Mouse (Mus musculus) layer of hippocampus, postnatal 25 days (tissue): ENCODE measurements around the gene Gse1. TPM values are rescaled to one million over a fixed set of nuclear protein-coding genes. Genes with fewer than 3 reads are reported as not detected.

ENCODE experiments used
- DNase-seq, 2 experiments: peaks; one replicate each; pipeline ENCODE4 v3.0.0; 2022; ENCODE audit warnings: mixed read lengths in 2 of 2, low spot score in 1 of 2; ENCODE audit errors: extremely low spot score in 1 of 2
- total RNA-seq, 2 experiments: library from RNA; stranded (reverse); gene quantifications; 2 replicates each; pipeline ENCODE4 v1.2.3; 2021

Gse1 gene
- total RNA-seq, 2 experiments from 2014 or later, result 121 to 145 TPM

DNA sequence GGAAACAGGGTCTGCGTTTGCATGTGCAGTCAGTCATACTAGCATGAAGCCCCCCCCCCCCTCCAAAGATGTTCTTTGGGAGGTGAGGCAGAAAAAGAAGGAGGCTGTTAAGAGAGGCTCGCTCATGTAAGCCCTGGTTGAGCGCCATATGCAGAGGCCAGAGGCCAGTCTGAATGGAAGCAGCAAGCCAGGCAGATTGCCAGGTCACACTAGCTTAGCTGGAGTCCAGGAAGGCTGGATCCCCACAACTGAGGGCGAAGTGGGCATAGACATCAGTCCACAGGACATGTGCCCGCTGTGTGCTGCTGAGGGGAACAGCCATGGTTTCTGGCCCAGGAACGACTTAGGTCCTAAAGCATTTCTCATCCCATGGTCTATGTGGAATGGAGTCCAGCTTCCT, 160.0 kb downstream of the Gse1 start:
- DNase-seq, result no peak

DNA sequence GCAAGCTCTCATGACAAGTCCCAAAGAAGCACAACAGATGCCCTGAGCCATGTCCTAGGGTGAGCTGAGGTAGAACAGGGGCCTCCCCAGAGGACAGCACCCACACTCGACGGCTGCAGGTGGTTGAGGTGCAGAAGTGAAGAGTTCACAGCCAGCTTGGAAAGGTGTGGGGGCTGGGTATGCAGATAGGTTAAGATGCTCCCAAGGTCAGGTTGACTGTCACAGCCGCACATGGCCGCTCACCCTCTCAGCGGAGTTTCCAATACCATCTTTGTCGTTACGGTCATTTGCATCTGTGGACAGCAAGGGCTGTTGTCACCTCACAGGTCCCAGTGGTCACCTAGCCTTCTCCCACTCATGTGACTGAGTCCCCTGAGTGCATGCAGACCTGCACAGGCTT, 162.3 kb downstream of the Gse1 start:
- no peak for DNase-seq

DNA sequence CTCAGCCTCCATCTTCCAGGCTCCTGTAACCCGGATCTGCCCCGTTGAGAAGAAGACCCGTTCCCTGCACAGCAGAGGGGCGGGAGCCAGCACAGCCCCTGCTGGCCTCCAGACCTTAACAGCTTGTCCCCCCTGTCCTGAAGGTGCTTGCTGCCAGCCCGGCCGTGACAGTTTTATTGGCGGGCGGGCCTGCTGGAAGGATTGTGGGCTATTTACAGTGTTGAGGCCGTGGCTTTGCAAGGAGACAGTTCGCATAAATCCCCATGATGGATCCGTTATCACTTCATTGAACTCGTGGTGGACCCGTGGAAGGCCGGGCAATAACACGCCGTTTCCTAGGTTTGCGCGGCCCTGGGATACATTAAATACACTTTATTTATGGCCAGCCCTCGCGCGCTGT, 163.6 kb downstream of the Gse1 start:
- no peak for DNase-seq

DNA sequence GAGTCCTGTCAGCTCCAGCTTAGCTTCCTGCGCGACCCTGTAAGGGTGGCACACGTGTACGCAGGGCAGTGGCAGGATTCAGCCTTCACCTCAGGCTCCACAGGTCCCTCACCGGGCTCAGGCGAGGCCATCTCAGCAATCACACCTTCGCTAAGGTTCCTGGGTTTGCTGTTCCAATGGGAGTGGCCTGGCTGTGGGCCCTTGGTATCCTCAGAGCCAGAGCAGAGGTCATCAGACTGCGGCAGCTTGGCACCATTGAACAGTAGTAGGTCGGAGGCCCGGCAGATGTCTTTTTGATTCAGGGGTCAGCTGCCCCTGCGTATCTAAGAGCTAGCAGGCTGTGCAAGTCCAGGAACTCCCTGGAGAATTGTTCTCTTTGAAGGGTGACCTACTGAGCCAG, 164.8 kb downstream of the Gse1 start:
- no peak for DNase-seq

DNA sequence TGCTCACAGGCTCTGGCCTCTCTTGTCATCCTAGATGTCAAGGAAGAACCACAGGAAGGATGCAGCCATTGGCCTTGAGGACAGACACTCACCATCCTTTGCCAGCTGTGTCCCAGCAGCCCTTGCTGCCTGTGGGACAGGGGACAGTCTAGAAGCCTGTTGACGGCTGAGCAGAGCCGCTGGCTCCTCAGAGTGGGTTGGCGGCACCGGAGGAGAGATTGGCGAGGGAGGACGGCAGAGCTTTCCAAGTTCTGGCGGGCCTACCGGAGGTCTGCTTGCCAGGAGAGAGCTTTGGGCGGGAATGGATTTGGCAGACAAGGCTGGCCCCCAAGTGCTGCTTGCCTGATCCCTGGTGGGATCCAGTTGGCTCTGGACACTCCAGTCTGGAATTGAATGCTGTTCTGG, 165.6 kb downstream of the Gse1 start:
- no peak for DNase-seq

DNA sequence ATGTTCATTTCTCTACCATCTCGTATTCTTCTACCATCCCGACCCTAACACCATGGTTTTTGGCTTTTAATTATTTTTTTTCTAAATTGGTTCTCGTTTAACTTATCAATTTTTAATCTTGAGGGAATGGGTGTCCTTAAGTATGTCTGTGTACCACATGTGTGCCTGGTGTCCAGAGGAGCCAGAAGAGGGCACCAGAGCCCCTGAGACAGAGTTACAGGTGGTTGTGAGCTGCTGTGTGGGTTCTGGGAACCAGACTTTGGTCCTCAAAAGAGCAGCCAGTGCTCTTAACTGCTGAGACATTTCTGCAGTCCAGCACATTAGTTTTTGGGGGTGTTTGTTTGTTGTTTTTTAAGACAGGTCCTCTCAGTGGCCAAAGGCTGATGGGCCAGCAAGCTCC, 167.6 kb downstream of the Gse1 start:
- no peak for DNase-seq

DNA sequence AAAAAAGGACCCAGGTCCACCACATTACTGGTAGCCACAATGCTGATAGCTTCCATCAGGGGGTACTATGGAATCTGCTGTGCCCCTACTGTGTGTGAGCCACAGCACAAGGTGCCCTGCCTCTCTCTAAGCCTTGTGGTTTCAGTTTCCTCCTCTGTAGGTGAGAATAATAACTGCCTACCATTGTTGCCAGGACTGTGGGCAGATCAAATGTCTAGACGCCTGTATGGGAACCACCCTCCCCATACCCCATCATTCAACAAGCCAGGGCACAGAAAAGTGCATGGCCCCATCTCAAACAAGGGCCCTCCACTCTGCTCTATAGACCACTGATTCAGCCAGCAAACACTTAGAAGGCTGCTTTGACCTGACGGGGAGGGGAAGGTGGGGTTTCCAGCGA, 168.5 kb downstream of the Gse1 start:
- DNase-seq, result no peak

DNA sequence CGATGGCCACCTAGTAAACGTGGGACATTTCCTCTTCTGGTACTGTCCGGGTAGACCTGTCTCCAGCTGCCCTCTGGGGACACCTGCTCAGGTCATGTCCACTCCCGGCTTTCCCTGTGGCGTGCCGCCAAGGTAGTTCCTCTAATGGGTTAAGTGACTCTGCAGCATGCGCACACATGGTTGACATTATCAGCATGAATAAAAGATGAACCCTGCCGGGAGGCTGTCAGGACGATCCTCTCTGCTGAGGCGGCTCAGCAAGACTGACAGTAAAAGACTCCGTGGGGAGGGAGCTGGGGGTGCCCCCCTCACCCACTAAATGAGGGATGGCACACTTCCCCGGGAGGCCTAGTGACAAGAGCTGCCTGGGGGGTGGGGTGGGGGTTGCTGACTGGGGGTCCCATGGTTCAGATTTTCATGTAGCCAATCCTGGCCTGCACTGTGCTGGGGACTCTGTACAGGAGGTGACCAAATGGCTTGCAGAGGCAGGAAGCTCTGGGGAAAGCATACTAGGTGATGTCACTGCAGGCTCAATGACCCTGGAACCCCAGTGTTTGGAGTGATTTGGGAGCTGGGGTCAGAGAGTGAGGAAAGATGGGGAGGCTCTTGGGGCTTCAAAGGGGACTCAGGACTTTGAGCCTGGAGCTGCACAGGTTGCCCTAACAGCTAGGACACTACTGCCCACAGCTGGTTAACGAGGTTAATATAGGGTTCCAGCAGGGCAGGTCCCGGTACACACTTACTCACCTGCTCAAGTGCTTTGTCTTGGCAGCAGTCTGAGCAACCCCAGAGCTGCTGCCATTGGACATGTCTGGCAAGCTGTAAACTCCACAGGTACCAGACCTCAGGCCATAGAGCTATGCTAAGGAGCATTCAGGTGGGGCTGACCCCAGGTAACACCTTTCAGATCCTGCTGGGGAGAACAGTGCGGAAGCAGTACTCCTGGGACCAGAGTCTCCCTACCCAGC, 169.5 kb downstream of the Gse1 start:
- no peak for DNase-seq

DNA sequence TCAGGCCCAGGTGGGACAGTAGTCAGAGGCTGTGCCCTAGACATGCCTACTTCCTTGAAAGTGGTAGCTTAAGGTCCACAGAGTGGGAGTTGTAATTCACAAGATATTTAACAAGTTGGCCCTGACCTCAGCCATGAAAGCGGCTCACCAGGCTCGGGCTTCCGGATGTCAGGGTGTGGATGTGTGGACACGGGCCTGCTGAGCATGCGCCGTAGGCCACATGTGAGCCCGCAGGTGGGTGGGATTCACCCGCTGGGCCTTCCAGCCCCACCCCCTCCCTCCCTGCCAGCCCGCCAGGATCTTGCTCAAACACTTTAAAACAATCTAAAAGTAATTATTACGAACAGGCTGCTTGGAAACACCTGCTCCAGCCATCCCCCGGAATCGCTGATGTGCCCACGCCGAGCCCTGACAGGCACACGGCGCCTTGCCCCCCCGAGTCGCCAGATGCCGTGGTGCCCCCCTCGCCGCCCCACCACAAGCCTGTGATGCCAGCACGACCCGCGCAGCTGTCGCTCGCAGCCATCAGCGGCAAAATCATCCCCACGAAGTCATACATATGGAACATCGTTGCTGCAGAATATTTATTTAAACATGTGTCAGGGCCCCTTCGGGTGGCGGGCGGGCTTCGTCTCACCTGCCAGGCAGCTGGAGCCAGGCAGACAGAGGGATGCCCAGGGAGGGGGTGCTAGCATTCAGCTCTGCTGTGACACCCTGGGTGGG, 171.1 kb downstream of the Gse1 start:
- DNase-seq, result no peak

DNA sequence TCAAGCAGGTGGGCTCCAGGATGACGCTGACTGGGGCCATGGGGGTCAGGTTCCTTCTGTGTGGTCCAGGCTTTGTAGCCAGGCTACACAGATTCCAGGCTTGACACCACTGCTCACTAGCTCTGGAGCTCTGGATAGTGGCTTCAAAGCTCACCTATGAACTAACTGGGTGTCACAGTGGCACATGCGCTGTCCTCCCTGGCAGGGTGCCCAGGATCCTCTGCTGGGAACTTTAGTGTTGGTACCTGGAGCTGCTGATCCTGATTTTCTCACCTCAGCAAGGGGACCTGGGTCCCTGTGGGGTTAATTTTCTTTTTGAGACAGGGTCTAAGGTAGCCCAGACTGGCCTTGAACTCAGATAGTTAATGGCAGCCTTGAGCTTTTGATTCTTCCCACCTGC, 173.0 kb downstream of the Gse1 start:
- DNase-seq, result no peak

DNA sequence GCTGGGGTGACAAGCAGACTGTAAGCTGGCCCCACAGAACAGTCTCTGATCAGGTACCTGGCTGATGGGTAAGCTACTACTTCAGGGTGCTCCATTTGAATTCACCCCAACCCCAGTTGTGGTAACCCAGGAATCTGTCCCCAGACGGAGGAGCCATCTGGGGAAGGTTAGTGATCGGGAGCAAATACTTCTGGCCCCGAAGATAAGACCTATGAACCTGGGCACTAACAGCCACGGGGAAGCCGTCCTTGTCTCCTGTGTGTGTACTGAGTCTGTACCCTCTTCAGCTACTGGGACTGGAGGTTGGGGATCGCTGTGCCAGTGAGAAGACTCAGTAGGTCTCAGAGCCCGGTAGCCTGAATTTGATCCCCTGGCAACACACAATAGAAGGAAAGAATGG, 173.5 kb downstream of the Gse1 start:
- no peak for DNase-seq

DNA sequence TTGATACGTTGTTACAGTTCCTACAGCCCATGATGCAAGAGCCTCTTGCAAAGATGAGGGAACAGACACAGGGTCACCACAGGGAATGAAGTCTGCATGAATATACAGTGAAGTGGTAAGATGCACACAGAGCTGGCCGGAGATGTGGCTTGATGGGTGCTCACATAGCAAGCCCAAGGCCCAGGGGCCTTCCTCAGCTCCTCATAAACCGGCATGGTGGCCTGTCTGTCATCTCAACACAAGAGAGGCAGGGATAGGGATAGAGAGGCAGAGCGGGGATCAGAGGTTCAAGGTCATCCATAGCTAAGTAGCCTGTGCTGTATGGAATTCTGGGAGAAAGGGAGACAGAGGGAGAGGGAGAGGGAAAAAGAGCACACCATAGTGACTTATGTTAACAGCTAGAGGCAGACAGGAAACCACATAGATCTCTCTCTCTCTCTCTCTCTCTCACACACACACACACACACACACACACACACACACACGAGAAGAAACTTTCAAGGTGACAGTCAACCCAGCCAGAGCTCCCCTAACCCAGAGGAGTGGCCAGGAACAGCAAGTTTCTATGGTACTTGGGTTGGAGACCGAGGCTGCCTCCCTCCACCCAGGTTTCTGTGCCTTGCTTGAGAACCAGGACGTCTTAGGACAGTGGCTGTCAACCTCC, 175.5 kb downstream of the Gse1 start:
- no peak for DNase-seq

DNA sequence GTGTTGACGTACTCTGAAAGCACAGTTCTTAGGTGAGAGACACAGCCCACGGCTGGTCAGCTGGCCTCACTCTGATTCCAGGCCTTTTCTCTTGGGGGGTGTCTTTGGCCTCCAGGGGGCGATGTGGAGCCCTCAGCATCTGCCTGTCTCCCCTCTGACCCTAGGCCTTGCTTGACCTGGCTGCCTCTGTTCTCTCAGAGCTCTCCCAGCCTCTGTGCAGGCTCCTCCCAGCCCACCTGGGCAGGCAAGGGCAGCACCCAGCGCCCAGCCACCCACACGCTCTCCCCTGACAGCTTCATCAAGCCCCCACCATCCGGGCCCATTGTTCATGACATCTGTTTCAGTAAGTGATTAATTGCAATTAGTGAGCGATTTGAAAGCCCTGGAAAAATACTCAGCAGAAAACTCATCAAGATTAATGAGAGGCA, 176.4 kb downstream of the Gse1 start:
- DNase-seq, result peak in 1 of 2 experiments; percentile 63

DNA sequence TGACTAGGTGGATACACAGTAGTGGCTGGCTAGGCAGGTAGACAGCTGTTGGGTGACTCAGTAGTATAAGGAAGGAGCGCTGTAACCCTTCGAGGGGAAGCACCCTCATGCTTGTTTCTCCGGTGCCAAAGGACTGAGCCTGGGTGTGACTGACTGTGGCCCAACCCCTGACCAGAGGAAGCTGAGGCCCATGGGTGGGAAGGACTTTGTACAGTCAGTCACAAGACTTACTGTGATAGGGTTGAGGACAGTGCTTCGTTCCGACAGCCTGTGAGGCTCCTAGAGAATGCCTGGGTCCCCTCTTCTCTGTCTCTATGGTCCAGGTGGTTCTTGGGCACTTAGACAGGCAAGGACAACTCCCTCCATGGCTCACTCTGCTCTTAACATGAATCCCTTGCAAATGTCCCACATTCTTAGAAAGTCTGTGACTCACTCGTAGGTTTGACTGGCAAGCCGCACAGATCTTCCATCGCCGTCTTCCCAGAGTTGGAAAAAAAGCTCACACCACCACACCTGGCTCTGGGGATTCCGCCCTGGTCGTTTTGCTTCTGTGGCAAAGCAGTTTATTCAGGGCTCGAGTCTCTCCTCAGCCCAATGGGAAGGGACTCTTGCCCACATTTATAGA, 177.9 kb downstream of the Gse1 start:
- no peak for DNase-seq

DNA sequence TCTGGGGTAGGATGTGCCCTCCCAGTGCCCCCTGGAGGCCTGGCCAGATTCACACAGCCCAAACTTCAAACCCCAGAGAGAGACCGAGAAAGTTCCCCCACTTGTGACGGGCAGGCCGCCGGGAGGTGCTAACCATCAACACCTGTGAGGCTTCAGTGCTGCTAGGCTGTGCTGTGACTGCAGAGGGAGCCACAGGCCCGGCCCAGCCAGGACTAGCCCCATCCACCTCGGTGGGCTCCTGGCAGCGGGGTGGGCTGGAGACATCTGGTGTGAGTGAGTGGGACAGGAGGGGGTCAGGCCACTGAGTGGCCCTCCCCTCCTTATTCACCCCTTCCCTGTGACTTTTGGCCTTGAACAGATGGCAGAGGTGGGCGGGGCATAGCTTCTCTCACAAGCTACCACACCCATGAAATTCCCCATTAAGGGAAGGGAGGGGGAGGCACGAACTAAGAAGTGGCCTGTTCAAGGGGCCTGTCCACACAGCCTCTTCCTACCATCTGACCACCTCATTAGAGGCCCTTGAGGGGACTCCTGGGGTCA, 179.5 kb downstream of the Gse1 start:
- DNase-seq, result no peak

DNA sequence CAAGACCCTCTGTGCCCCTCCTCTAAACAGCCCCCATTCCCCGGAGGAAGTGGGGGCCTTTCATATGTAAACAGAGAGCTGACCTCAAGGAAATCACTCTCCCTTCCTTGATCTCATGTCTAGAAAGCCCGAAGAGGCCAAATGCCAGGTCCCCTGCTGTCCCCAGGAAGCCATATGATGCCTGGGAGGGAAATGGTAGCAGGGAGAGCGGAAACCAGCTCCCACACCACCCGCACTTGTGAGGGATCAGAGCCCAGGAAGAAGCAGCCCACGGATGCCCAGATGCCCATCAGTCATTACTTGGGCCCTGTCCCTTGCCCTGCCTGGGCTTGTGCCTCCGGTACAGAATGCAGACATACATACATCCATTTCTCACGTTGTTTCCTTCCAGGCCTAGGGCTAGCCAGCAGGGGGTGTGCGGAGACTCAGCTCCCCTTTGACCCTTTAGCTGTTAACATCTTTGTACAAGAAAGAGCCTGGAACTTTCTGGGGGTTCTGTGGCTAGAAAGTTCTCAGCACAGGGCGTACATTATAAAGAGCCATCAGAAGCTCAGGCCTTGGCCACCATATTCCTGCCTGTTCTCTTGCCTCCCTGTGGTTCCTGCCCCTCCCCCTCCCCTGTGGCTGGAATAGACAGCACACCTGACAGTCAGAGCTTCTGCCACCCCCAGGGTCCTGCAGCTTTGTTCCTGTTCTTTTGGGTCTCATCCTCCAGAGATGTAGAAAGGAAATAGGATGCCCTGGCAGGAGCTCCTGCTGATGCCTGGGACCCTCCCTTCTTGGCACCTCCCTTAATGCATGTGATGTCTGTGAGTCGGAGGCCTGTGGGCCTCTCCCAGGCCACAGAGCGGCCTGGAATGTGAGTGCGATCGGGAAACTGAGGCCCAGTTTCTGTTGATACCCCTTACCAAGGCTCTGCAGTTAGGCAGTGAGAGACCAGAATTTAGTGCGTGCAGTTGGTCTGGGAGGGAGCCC, 180.3 kb downstream of the Gse1 start:
- DNase-seq, result no peak

DNA sequence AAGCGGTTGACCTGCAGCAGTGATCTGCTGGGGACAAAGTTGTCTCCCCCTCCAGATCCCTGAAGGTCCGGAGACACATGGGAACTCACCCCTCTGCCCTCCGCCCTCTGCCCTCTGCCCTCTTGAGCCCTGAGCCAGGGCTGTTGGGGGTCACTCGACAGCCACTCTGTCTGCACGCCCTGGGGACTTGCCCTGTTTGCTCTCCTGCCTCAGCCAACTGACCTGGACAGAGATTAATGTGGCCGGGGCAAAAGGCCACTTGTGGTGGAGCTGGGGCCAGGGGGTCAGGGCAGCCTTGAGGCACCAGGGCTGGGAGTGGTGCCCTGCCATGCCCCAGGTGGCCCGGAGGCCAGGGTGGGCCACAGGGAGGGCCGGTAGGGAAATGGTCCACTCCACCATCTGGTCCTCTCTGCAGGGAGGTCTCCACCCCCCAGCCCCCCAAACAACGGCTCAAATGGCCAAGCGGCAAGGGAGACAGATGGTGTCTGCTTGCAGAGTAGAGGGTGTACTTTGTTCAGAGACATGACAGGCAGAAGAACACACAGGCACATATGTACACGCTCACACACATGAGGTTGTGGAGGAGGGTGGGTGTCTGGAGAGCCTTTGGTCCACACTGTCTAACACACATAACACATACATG, 181.2 kb downstream of the Gse1 start:
- DNase-seq, result no peak

DNA sequence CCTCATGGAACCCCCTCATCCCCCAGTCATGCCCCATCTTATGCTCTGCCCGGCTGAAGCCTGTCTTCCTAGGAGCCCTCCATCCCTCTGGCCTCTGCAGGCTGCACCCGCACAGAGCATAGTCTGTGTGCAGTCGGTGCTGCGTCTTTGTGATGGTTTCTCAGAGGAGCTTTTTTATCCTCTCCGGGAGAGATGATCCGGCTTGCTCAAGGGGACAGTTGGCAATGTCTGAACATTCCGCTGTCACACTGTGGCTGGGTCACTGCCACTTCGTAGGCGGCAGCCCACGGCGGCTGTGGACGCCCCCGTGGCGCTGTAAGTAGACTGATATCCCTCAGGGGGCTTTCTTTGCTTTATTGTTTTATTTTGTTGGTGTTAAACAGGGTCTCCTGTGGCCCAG, 182.8 kb downstream of the Gse1 start:
- no peak for DNase-seq

DNA sequence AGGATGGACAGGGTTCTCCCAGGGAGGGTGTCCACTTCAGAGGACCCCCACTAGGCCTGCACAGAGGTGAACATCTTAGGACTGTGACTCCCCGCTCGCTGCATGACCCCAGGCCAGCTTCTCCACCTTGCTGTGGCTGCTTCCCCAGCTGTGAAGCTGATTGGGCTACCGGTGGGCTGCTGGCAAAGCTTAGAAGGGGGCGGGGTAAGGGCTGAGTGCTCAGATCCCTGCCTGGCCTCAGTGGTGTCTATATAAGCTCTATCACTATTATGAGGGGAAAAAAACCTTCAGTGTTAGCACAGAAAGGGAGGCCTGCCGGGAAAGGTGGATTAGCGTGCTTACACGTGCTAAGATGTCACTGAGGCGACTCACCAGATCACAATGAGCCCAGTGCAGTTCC, 183.6 kb downstream of the Gse1 start:
- no peak for DNase-seq
